Mouse (Mus musculus) spleen, adult 2 months (tissue): ENCODE results near the gene Nfe2. TPM values are rescaled to one million over a fixed set of nuclear protein-coding genes. Genes with fewer than 3 reads are reported as not detected.

Experiments
- DNase-seq, 2 experiments: peaks; one replicate each; pipeline versions ENCODE4 v3.0.0 to v3.0.0-alpha.2; 2012 to 2021; ENCODE audit warnings: low spot score in 2 of 2, low read depth in 1 of 2
- H3K27ac ChIP-seq: fragments of 200-500 bp; 2 replicates; pipeline ENCODE4 v1.5.1; 2012; ENCODE audit warnings: low read length, inconsistent platforms; ENCODE audit not compliant: insufficient read depth
- H3K27me3 ChIP-seq: fragments of 200-500 bp; 2 replicates; pipeline ENCODE4 v1.6.1; 2012; ENCODE audit warnings: mild to moderate bottlenecking, moderate library complexity, low read length, inconsistent platforms; ENCODE audit not compliant: control insufficient read depth, insufficient read depth
- H3K36me3 ChIP-seq: fragments of 200-500 bp; 2 replicates; pipeline ENCODE4 v1.6.1; 2012; ENCODE audit warnings: mild to moderate bottlenecking, low read length, inconsistent platforms; ENCODE audit not compliant: control insufficient read depth, insufficient read depth
- H3K4me1 ChIP-seq: fragments of 200-500 bp; 2 replicates; pipeline ENCODE4 v1.6.1; 2011; ENCODE audit warnings: inconsistent platforms; ENCODE audit not compliant: control insufficient read depth, insufficient read depth, insufficient read length
- H3K4me3 ChIP-seq: fragments of 200-500 bp; 2 replicates; pipeline ENCODE4 v1.5.1; 2011; ENCODE audit warnings: mild to moderate bottlenecking, inconsistent platforms; ENCODE audit not compliant: insufficient read depth, insufficient read length; ENCODE audit errors: extremely low read depth
- CTCF ChIP-seq: fragments of 200-500 bp; IDR thresholded peaks from 2 replicates; pipeline ENCODE4 v1.5.1; 2011; ENCODE audit warnings: mild to moderate bottlenecking, inconsistent platforms; ENCODE audit not compliant: insufficient read depth, insufficient read length, insufficient replicate concordance; ENCODE audit errors: extremely low read depth
- POLR2A ChIP-seq: fragments of 200-500 bp; IDR thresholded peaks from 2 replicates; pipeline ENCODE4 v1.6.1; 2011; ENCODE audit warnings: low read depth, low read length, inconsistent platforms
- WGBS: fragments of 180-500 bp; shearing (Covaris S2); methylation state at CpG from one replicate; pipeline ENCODE4 v1.1.7; 2018; 5-methylcytosine and 5-hydroxymethylcytosine counted together
- polyA plus RNA-seq: library from polyadenylated mRNA; depleted of rRNA; stranded (reverse); fragments of >200 nt; gene quantifications from 2 replicates; pipeline ENCODE4 v1.2.3, GENCODE M21; 2012

Nfe2 gene
- polyA plus RNA-seq, 1 experiment, result 80.1 TPM

GRCm38 (mm10) chr15:103239130-103239684 is 19.0 kb downstream of the Nfe2 start:
- peaks cover 21% of the 10 kb centered on the region for H3K36me3 ChIP-seq
- no peaks in the 10 kb centered on the region for H3K27me3 ChIP-seq
- peak; percentile 90 to 93 for DNase-seq
- peaks cover 2% of the 10 kb centered on the region; the same call in 1 of the 2 replicates for H3K4me1 ChIP-seq
- peak overlapping the region; percentile 74 for H3K4me3 ChIP-seq
- peak overlapping the region; percentile 90 for H3K27ac ChIP-seq
- under 1% methylated on average over 26 of the region's 26 CpGs for WGBS
- TF ChIP-seq CTCF, result no peak
- no peak for TF ChIP-seq POLR2A

- Histone ChIP-seq H3K4me3 (no peak overlapping the region), H3K36me3 (peaks cover 7% of the 10 kb centered on the region), H3K4me1 (no peaks in the 10 kb centered on the region; the same call in 1 of the 2 replicates), H3K27me3 (no peaks in the 10 kb centered on the region), H3K27ac (no peak overlapping the region)
- WGBS, result 81% methylated on average over 7 of the region's 7 CpGs
- TF ChIP-seq POLR2A (no peak), CTCF (no peak)
- no peak for DNase-seq
These were observed 20.9 kb downstream of the Nfe2 start for GRCm38 (mm10) chr15:103237295-103237694.

- Histone ChIP-seq H3K27ac (no peak overlapping the region), H3K4me1 (no peaks in the 10 kb centered on the region), H3K36me3 (no peaks in the 10 kb centered on the region), H3K27me3 (no peaks in the 10 kb centered on the region), H3K4me3 (no peak overlapping the region)
- no peak for DNase-seq
- TF ChIP-seq CTCF, result no peak
- no peak for TF ChIP-seq POLR2A
- 84% methylated on average over 2 of the region's 2 CpGs for WGBS
These were observed 25.1 kb downstream of the Nfe2 start for GRCm38 (mm10) chr15:103233119-103233518.

GRCm38 (mm10) chr15:103228904-103229303 is 29.3 kb downstream of the Nfe2 start:
- H3K4me1 ChIP-seq, result no peaks in the 10 kb centered on the region
- DNase-seq, result no peak
- no peaks in the 10 kb centered on the region for H3K27me3 ChIP-seq
- no peak overlapping the region for H3K27ac ChIP-seq
- 73% methylated on average over 2 of the region's 2 CpGs for WGBS
- H3K36me3 ChIP-seq, result no peaks in the 10 kb centered on the region
- no peak overlapping the region for H3K4me3 ChIP-seq
- TF ChIP-seq CTCF, result no peak
- TF ChIP-seq POLR2A, result no peak

- H3K27me3 ChIP-seq, result no peaks in the 10 kb centered on the region
- no peak overlapping the region for H3K27ac ChIP-seq
- H3K36me3 ChIP-seq, result no peaks in the 10 kb centered on the region
- WGBS, result 93% methylated on average over 2 of the region's 2 CpGs
- H3K4me1 ChIP-seq, result no peaks in the 10 kb centered on the region
- TF ChIP-seq CTCF (no peak), POLR2A (no peak)
- H3K4me3 ChIP-seq, result no peak overlapping the region
- DNase-seq, result no peak
These were observed 30.6 kb downstream of the Nfe2 start for GRCm38 (mm10) chr15:103227572-103227971.

- DNase-seq, result no peak
- no peak for TF ChIP-seq POLR2A
- TF ChIP-seq CTCF, result no peak
These were observed 31.2 kb downstream of the Nfe2 start for GRCm38 (mm10) chr15:103227022-103227421.

GRCm38 (mm10) chr15:103224161-103224560 is 34.0 kb downstream of the Nfe2 start:
- Histone ChIP-seq H3K4me1 (no peaks in the 10 kb centered on the region), H3K27me3 (no peaks in the 10 kb centered on the region), H3K27ac (no peak overlapping the region), H3K36me3 (no peaks in the 10 kb centered on the region), H3K4me3 (no peak overlapping the region)
- 93% methylated on average over 2 of the region's 2 CpGs for WGBS
- DNase-seq, result no peak
- TF ChIP-seq CTCF (no peak), POLR2A (no peak)

More at GRCm38 (mm10) chr15:103227022-103227421, 31.2 kb downstream of the Nfe2 start:
- Histone ChIP-seq H3K36me3 (no peaks in the 10 kb centered on the region), H3K27ac (no peak overlapping the region), H3K4me3 (no peak overlapping the region), H3K27me3 (no peaks in the 10 kb centered on the region), H3K4me1 (no peaks in the 10 kb centered on the region)
- WGBS, result 93% methylated on average over 3 of the region's 3 CpGs
